Mouse (Mus musculus): ENCODE data around the gene Tspan17. TPM values are rescaled to one million over a fixed set of nuclear protein-coding genes. Genes with fewer than 3 reads are reported as not detected.

Tspan17 gene
- polyA plus RNA-seq (2012; rRNA removed) = 7.5 and 9.4 TPM in 2 replicates

DNA sequence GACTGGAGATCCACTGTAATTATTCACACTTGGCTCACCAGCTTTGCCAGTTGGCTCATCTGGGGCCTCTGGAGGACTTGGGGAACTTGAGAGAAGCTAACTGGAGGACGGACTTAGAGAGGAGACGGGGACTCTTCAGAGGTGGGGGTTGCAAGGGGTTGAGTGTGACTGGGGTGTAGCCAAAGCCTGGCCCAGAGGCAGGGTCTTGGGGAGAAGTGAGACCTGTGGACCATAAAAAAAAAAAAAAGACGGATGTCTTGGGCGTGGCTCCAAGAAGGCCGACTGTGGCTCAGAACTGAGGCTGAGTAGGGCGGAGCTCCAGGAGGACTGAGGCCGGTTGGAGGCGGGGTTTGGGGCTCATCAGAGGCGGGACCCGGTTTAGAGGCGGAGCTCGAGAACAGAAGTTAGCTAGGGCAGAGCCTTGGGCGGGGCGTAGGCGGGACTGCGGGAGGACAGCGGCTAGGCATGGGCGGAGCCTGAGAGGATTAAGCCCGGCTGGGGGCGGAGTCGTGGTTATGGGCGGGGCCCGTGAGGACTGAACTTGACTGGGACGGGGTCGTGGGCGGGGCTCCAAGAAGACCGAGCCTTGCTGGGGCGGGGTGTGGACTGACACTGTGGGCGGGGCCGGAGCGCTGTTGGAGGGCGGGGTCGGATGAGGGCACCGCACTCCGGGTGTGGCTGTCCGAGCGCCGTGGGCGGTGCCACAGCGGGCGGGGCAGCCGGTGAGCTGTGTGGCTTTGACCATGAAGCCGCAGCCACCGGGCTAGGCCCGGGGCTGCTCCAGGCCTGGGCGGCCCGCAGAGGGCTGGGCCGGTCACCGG, at the start of gene Tspan17:
Gene Tspan17, plus strand, starts transcription at position 638 of the 821 bp plus-strand sequence.

DNA sequence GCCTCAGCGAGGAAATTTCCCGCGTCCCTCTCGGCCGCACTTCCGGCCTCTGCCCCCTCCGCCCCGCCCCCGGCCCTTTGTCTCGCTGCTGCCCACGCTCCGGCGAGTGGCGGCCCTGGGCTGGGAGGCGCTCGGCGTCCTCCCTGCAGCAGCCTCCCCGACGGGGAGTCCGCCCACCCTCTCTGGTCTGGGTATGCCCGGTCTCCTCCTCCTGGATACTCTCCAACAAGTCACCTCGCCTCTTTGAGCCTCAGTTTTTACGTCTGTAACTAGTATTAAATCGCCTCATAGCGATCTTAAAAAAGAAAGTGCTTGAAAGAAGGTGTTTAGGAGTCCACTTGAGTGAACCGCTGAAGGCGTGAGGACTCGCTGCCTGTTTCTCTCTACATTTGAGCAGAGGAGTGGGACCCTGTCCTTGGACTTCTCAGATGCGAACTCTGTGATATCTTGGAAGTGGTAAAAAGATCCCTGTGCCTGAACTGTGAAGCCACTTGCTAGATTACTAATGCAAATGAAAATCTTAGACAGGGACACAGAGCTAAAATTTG, 39.2 kb upstream of the Tspan17 start, which contains the start of gene Gprin1:
Gene Gprin1, minus strand, starts transcription at position 11 of the 548 bp plus-strand sequence.

DNA sequence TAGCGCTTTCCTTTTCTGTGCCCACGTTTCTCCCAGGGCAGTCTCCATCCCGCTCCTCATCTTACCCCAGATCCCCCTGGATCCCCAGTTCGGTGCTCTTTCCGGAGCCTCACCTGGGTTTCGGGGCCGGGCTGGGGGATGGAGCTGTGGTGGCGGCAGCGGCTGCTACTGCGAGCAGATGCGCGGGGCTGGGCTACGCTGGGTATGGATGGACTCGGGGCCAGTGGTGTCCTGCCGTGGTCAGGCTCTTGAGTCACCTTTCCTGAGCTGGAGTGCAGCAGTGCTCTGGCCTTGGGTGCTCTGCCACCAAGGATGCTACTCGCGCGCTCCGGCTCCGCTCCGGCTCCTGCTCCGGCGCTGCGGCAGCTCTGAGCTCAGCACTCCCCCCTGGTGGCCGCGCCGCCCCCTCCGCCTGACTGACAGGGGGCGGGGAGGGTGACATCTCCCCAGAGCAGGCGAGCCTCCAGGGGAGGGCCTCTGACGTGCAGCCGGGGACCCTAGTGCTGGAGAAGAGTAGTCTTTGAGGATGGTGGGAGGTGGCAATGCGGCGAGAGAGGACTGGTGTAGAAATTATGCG, 22.9 kb upstream of the Tspan17 start, which contains the start of gene Sncb:
Gene Sncb, minus strand, starts transcription at position 404 of the 577 bp plus-strand sequence.

DNA sequence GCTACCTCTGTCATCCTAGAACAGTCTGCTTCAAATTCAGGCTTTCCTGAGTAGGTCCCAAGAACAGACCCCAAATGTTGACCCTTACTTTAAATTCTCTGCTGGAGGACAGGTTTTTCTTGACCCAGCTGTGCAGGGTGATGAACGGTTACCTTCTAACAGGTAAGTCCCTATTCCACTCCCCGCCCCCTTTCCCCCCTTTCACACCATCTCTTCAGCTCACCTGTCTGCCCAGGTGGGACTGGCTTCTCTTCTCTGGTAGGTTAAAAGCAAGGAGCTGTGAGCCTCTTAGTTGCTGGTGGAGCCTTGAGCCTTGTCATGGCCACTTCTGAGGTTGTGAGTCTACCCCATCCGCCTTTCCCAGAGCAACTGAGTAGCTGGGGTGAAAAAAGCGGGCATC, 5.5 kb upstream of the Tspan17 start, which contains the start of gene Eif4e1b:
Gene Eif4e1b, plus strand, starts transcription at position 301 of the 400 bp plus-strand sequence.

Other genes with a start within 250 kb of the Tspan17 start
- 45.2 and 45.4 TPM in 2 replicates for gene 4833439L19Rik, start 223.9 kb upstream of the Tspan17 start, polyA plus RNA-seq (2012; rRNA removed)
- gene Arl10, start 214.4 kb upstream of the Tspan17 start, polyA plus RNA-seq (2012; rRNA removed) = 6.0 and 9.4 TPM in 2 replicates
- 1.2 and 1.5 TPM in 2 replicates for gene Nop16, start 199.3 kb upstream of the Tspan17 start, polyA plus RNA-seq (2012; rRNA removed)
- gene Higd2a, start 199.2 kb upstream of the Tspan17 start, polyA plus RNA-seq (2012; rRNA removed) = 103 and 105 TPM in 2 replicates
- 76.8 and 94.8 TPM in 2 replicates for gene Cltb, start 178.0 kb upstream of the Tspan17 start, polyA plus RNA-seq (2012; rRNA removed)
- gene Faf2, start 167.6 kb upstream of the Tspan17 start, polyA plus RNA-seq (2012; rRNA removed) = 6.0 and 8.2 TPM in 2 replicates
- gene Rnf44, start 95.5 kb upstream of the Tspan17 start, polyA plus RNA-seq (2012; rRNA removed) = 121 and 131 TPM in 2 replicates
- 1.3 TPM in 2 replicates for gene Cdhr2, start 87.9 kb upstream of the Tspan17 start, polyA plus RNA-seq (2012; rRNA removed)
- gene Gprin1, start 39.5 kb upstream of the Tspan17 start, polyA plus RNA-seq (2012; rRNA removed) = 0.17 and 0.40 TPM in 2 replicates
- 1.0 and 1.6 TPM in 2 replicates for gene Sncb, start 22.8 kb upstream of the Tspan17 start, polyA plus RNA-seq (2012; rRNA removed)
- not detected in 2 replicates for gene Eif4e1b, start 5.4 kb upstream of the Tspan17 start, polyA plus RNA-seq (2012; rRNA removed)
- gene Unc5a, start 160.0 kb downstream of the Tspan17 start, polyA plus RNA-seq (2012; rRNA removed) = 3.4 and 3.9 TPM in 2 replicates
- gene Hk3, start 232.0 kb downstream of the Tspan17 start, polyA plus RNA-seq (2012; rRNA removed) = 0.78 and 0.80 TPM in 2 replicates